Mouse (Mus musculus): Measurements from ENCODE around the gene Tor3a. TPM values are rescaled to one million over a fixed set of nuclear protein-coding genes. Genes with fewer than 3 reads are reported as not detected.

Gene Tor3a
- total RNA-seq, 1 experiment from 2014 or later, result 24.6 TPM

- no peak for ATAC-seq (ENCODE audit: extremely low read depth, insufficient number of reproducible peaks, low FRiP score, poor library complexity, severe bottlenecking)
These were observed 63.9 kb downstream of the Tor3a start for GRCm38 (mm10) chr1:156610257-156610656.

- no peak for ATAC-seq (ENCODE audit: extremely low read depth, insufficient number of reproducible peaks, low FRiP score, poor library complexity, severe bottlenecking)
These were observed 65.7 kb downstream of the Tor3a start for GRCm38 (mm10) chr1:156608496-156608895.

- ATAC-seq (ENCODE audit: extremely low read depth, insufficient number of reproducible peaks, low FRiP score, poor library complexity, severe bottlenecking), result no peak
These were observed 68.2 kb downstream of the Tor3a start for GRCm38 (mm10) chr1:156605940-156606339.

DNA sequence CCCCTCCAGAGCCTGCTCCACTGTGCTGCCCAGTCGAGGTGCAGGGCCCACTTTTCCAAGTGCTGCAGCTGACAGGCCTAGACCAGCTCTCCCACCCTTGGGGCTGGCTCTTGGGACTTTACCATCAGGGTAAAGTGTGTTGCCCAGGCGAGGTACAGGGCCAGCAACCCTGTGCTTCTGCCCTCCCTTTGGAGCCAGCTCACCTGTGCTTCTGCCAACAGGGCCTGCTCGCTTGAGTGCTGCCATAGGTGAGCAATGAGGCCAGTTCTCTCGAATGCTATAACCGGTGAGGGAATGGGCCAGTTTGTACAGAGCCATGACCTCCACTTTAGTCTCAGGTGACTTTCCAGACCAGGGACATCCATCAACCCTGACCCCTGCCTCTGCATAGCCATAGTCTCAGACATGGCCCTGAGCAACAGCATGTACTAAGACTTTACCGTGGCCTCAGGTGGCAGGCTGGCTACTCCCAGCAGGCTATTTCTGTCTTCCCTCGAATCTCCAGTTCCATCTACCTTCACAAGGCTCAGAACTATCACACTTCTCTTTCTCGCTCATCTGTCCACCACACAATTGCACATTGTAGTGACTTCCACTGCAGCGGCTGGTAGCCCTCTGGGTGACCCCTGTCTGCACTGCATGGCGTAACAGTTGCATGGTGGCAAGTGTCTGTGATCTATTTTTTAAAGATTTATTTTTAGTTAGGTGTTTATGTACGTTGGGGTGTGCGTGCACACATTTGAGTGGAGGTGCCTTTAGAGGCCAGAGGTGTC, 68.9 kb downstream of the Tor3a start:
- ATAC-seq (ENCODE audit: extremely low read depth, insufficient number of reproducible peaks, low FRiP score, poor library complexity, severe bottlenecking), result no peak

Other genes with a start within 250 kb of the Tor3a start
- 80.2 and 105 TPM in 2 replicates for gene Soat1, start 200.0 kb downstream of the Tor3a start, total RNA-seq (2017)
- 10.1 and 10.4 TPM in 2 replicates for gene Gm10031, start 150.3 kb downstream of the Tor3a start, total RNA-seq (2017)
- gene Abl2, start 115.6 kb downstream of the Tor3a start, total RNA-seq (2017), result 25.8 and 28.6 TPM in 2 replicates
- 34.7 and 36.0 TPM in 2 replicates for gene Fam20b, start 44.7 kb upstream of the Tor3a start, total RNA-seq (2017)
- 0.98 and 1.3 TPM in 2 replicates for gene Angptl1, start 164.2 kb upstream of the Tor3a start, total RNA-seq (2017)

Data from neutrophil, adult 5-6 weeks (primary cell).